ENCODE assay signal across 11 mouse cellular contexts in genomic region chr8:104036580-104037477, GRCm38 (mm10).
"Had no signal": no experiment of that assay in that cellular context is flagged by ENCODE, and none has a peak within 500 bp of the region (broad histone marks: within the 10 kb centered on the region; RNA-seq: fewer than 3 reads in every experiment).

No protein-coding gene starts in this region.

- H3K4me3 ChIP-seq: limb, embryonic 13.5 days; megakaryocyte, embryonic 14.5 days; midbrain, embryonic 15.5 days; neural tube, embryonic 12.5 days had no signal

- H3K4me1 ChIP-seq: midbrain, embryonic 15.5 days; neural tube, embryonic 12.5 days had no signal

- H3K36me3 ChIP-seq: limb, embryonic 13.5 days; midbrain, embryonic 15.5 days; neural tube, embryonic 12.5 days had no signal

- H3K9me3 ChIP-seq: midbrain, embryonic 15.5 days; neural tube, embryonic 12.5 days had no signal

- DNase-seq: kidney, adult 8-10 months; kidney, postnatal 25 days; left cerebral cortex, postnatal 4 days had no signal

- H3K27ac ChIP-seq: hindbrain, postnatal 0 days; limb, embryonic 13.5 days; liver, embryonic 14.5 days; macrophage; midbrain, embryonic 15.5 days; neural tube, embryonic 12.5 days had no signal

- H3K27me3 ChIP-seq: limb, embryonic 13.5 days; megakaryocyte, embryonic 14.5 days; midbrain, embryonic 15.5 days; neural tube, embryonic 12.5 days had no signal

- H3K9ac ChIP-seq: limb, embryonic 13.5 days; liver, embryonic 14.5 days; midbrain, embryonic 15.5 days; neural tube, embryonic 12.5 days had no signal

- H3K4me2 ChIP-seq: limb, embryonic 13.5 days; midbrain, embryonic 11.5 days; midbrain, embryonic 15.5 days; neural tube, embryonic 12.5 days had no signal
